Mouse (Mus musculus): Measurements from ENCODE around the gene Rad51.

Rad51 gene

GRCm38 (mm10) chr2:119166901-119167865 is 54.6 kb downstream of the Rad51 start, which contains the start of gene Gchfr:
TSS of gene Gchfr (plus strand) at chr2:119167773.
- DNase-seq = peak; percentile 65 to 69

GRCm38 (mm10) chr2:119167866-119168256 is 55.3 kb downstream of the Rad51 start:
- DNase-seq = no peak

GRCm38 (mm10) chr2:119170282-119170681 is 57.7 kb downstream of the Rad51 start:
- DNase-seq = no peak

- DNase-seq = no peak
These were observed 59.0 kb downstream of the Rad51 start for GRCm38 (mm10) chr2:119171574-119171973.

GRCm38 (mm10) chr2:119172446-119172845 is 59.9 kb downstream of the Rad51 start:
- DNase-seq = no peak

GRCm38 (mm10) chr2:119172862-119173576 is 60.4 kb downstream of the Rad51 start:
- peak; percentile 60 to 65 for DNase-seq

- peak; percentile 77 to 80 for DNase-seq
These were observed 61.5 kb downstream of the Rad51 start, which contains the start of gene Gm14137 for GRCm38 (mm10) chr2:119173991-119174651. TSS of gene Gm14137 (plus strand) at chr2:119174509.

GRCm38 (mm10) chr2:119174866-119175265 is 62.3 kb downstream of the Rad51 start:
- DNase-seq = peak; percentile 15 to 16

GRCm38 (mm10) chr2:119175614-119176013 is 63.0 kb downstream of the Rad51 start:
- no peak for DNase-seq

GRCm38 (mm10) chr2:119176761-119177160 is 64.2 kb downstream of the Rad51 start:
- no peak for DNase-seq

- DNase-seq = no peak
These were observed 64.9 kb downstream of the Rad51 start for GRCm38 (mm10) chr2:119177384-119177939.

GRCm38 (mm10) chr2:119182914-119183313 is 70.3 kb downstream of the Rad51 start:
- DNase-seq = no peak

GRCm38 (mm10) chr2:119189029-119189710 is 76.6 kb downstream of the Rad51 start:
- peak; percentile 96 to 97 for DNase-seq

- DNase-seq = no peak
These were observed 78.4 kb downstream of the Rad51 start for GRCm38 (mm10) chr2:119190969-119191368.

GRCm38 (mm10) chr2:119194140-119194539 is 81.5 kb downstream of the Rad51 start:
- DNase-seq = peak in 1 of 2 experiments; percentile 28

- no peak for DNase-seq
These were observed 83.9 kb downstream of the Rad51 start for GRCm38 (mm10) chr2:119196316-119197108.

Measured in cerebellum, postnatal 10 days (tissue).